Mouse (Mus musculus) embryonic facial prominence, embryonic 14.5 days (tissue): ENCODE results near the gene Rab4b. TPM values are rescaled to one million over a fixed set of nuclear protein-coding genes. Genes with fewer than 3 reads are reported as not detected.

Source experiments
- ATAC-seq: fragments of 200-750 bp; cut with Nextera tagmentation; 2 replicates; pipeline ENCODE4 v1.8.0; 2017; ENCODE audit warnings: low read depth, moderate number of reproducible peaks, moderate TSS enrichment
- DNase-seq: peaks from one replicate; pipeline ENCODE4 v3.0.0-alpha.2; 2015; ENCODE audit warnings: low spot score
- H3K27ac ChIP-seq: fragments of 300-500 bp; sonication (generic); replicated peaks from 2 replicates; pipeline ENCODE4 v1.5.1; 2014; ENCODE audit warnings: low read depth, mild to moderate bottlenecking, low read length, moderate library complexity
- H3K27me3 ChIP-seq: fragments of 300-500 bp; sonication (generic); replicated peaks from 2 replicates; pipeline ENCODE4 v1.6.1; 2014; ENCODE audit warnings: low read length; ENCODE audit not compliant: control insufficient read depth, insufficient read depth
- H3K36me3 ChIP-seq: fragments of 300-500 bp; sonication (generic); 2 replicates; pipeline ENCODE4 v1.6.1; 2014; ENCODE audit warnings: low read length, mixed read lengths; ENCODE audit not compliant: control insufficient read depth, insufficient read depth
- H3K4me1 ChIP-seq: fragments of 300-500 bp; sonication (generic); 2 replicates; pipeline ENCODE4 v1.6.1; 2014; ENCODE audit warnings: antibody characterized with exemption, low read length; ENCODE audit not compliant: control insufficient read depth, insufficient read depth
- H3K4me2 ChIP-seq: fragments of 300-500 bp; sonication (generic); 2 replicates; pipeline ENCODE4 v1.6.1; 2014; ENCODE audit warnings: low read depth, mild to moderate bottlenecking, low read length, moderate library complexity, mixed read lengths
- H3K4me3 ChIP-seq: fragments of 300-500 bp; sonication (generic); 2 replicates; pipeline ENCODE4 v1.5.1; 2014; ENCODE audit warnings: low read depth, mild to moderate bottlenecking, low read length
- H3K9ac ChIP-seq: fragments of 300-500 bp; sonication (generic); 2 replicates; pipeline ENCODE4 v1.6.1; 2014; ENCODE audit warnings: low read depth, mild to moderate bottlenecking, low read length, moderate library complexity, mixed read lengths
- H3K9me3 ChIP-seq: fragments of 300-500 bp; sonication (generic); 2 replicates; pipeline ENCODE4 v1.6.1; 2016; ENCODE audit warnings: low read length; ENCODE audit not compliant: control insufficient read depth
- WGBS: fragments of 180-500 bp; shearing (Covaris S2); extraction: QIAGEN DNeasy Blood & Tissue Kit; methylation state at CpG from one replicate; pipeline ENCODE4 v1.1.7; 2014; 5-methylcytosine and 5-hydroxymethylcytosine counted together
- polyA plus RNA-seq: library from polyadenylated mRNA; unstranded; fragments of >200 nt; fragmentation: Nextera tagmentation; extraction: Ambion mirVana; gene quantifications from 2 replicates; pipeline ENCODE4 v1.2.1, GENCODE M21; 2014

Rab4b gene
- polyA plus RNA-seq, 1 experiment from 2014 or later = 58.2 TPM

DNA sequence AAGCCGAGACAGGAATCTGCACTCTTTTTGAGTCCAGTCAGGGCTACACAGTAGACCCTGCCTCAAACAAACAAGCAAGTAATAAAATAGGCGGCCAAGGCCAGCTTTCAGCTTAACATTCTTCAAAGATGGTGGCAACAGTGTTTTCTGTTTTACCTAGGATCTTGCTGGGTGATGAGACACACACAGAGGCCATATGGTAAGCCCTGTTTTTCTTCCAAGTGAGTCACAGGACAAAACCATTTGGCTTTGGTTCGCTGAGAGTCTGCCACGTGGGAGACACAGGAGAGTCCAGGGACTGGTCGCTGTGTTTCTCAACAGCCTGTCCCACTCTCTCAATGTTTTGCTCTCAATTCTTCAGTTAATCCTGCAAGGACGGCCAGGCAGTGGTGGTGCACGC lies 39.9 kb upstream of the Rab4b start:
- peaks cover 78% of the 10 kb centered on the region for H3K36me3 ChIP-seq
- H3K9me3 ChIP-seq = no peaks in the 10 kb centered on the region
- H3K27me3 ChIP-seq = no peaks in the 10 kb centered on the region
- no peak overlapping the region for H3K9ac ChIP-seq
- H3K4me3 ChIP-seq = no peak overlapping the region
- H3K27ac ChIP-seq = no peak overlapping the region
- WGBS = 79% methylated on average over 7 of the region's 7 CpGs
- ATAC-seq = no peak
- no peak overlapping the region for H3K4me2 ChIP-seq
- no peak for DNase-seq
- H3K4me1 ChIP-seq = no peaks in the 10 kb centered on the region

- Histone ChIP-seq H3K4me3 (no peak overlapping the region), H3K36me3 (peaks cover 89% of the 10 kb centered on the region), H3K4me1 (no peaks in the 10 kb centered on the region), H3K27ac (no peak overlapping the region), H3K9me3 (no peaks in the 10 kb centered on the region), H3K9ac (no peak overlapping the region), H3K4me2 (no peak overlapping the region), H3K27me3 (no peaks in the 10 kb centered on the region)
- DNase-seq = no peak
- 82% methylated on average over 2 of the region's 2 CpGs for whole genome bisulfite sequencing
- ATAC-seq = no peak
Observed at GRCm38 (mm10) chr7:27212626-27213025, 33.9 kb upstream of the Rab4b start.

- ATAC-seq (no peak), DNase-seq (no peak)
- Histone ChIP-seq H3K9ac (no peak overlapping the region), H3K9me3 (no peaks in the 10 kb centered on the region), H3K27me3 (no peaks in the 10 kb centered on the region), H3K4me3 (no peak overlapping the region), H3K27ac (no peak overlapping the region), H3K36me3 (peaks cover 66% of the 10 kb centered on the region), H3K4me1 (no peaks in the 10 kb centered on the region), H3K4me2 (no peak overlapping the region)
- WGBS = 96% methylated on average over 8 of the region's 8 CpGs
Observed at GRCm38 (mm10) chr7:27203730-27204449, 25.2 kb upstream of the Rab4b start.

DNA sequence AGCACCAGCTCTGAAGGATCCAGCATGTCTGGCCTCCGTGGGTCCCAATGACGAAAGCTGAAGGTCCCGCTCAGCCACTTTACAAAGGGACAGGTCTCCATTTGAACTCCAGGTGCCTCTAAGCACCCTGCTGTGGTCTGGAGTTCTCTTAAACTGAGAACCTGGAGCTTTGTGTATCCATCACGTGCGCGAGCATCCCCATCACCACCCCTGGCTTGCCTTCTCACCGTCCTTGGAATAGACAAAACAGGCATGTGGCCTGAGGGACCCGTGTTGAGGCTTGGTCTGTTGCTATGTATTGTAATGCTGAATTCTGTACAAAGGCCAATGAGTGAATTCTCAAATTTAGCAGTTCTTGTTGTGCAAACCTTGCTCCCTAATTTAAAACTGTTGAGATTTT lies 20.1 kb upstream of the Rab4b start:
- Histone ChIP-seq H3K27ac (no peak overlapping the region), H3K9me3 (no peaks in the 10 kb centered on the region), H3K4me2 (no peak overlapping the region), H3K4me3 (no peak overlapping the region), H3K27me3 (no peaks in the 10 kb centered on the region), H3K9ac (no peak overlapping the region), H3K36me3 (peaks cover 35% of the 10 kb centered on the region), H3K4me1 (peaks cover 11% of the 10 kb centered on the region)
- ATAC-seq = no peak
- WGBS = 91% methylated on average over 8 of the region's 8 CpGs
- DNase-seq = no peak

- Histone ChIP-seq H3K36me3 (peaks cover 35% of the 10 kb centered on the region), H3K4me3 (no peak overlapping the region), H3K9ac (no peak overlapping the region), H3K27ac (no peak overlapping the region), H3K4me2 (no peak overlapping the region), H3K27me3 (no peaks in the 10 kb centered on the region), H3K4me1 (peaks cover 11% of the 10 kb centered on the region), H3K9me3 (no peaks in the 10 kb centered on the region)
- ATAC-seq (no peak), DNase-seq (no peak)
Observed at GRCm38 (mm10) chr7:27198355-27198754, 19.7 kb upstream of the Rab4b start.

DNA sequence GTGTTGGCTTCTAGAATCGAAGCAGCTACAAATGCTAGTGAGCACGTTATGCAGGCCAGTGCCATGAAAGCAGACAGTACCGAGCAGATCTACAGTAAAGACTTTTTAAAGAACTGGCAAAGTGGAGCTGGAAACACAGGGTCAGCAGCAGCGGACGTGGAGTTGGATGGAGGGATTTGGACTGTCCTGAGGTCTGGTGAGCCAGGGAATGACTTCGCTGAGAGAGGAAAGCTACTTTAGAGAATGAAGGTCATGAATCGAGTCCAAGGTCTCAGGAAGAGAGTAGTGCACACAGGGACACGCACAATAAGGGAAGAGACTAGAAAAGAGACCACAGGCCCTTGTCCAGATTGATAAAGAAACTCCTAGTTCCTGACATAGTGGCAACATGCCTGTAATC lies 18.9 kb upstream of the Rab4b start:
- H3K36me3 ChIP-seq = peaks cover 35% of the 10 kb centered on the region
- H3K9me3 ChIP-seq = no peaks in the 10 kb centered on the region
- H3K27me3 ChIP-seq = no peaks in the 10 kb centered on the region
- H3K4me3 ChIP-seq = no peak overlapping the region
- WGBS = 90% methylated on average over 8 of the region's 8 CpGs
- no peak for ATAC-seq
- no peak overlapping the region for H3K4me2 ChIP-seq
- H3K4me1 ChIP-seq = peaks cover 11% of the 10 kb centered on the region
- no peak overlapping the region for H3K27ac ChIP-seq
- no peak overlapping the region for H3K9ac ChIP-seq
- no peak for DNase-seq

- Histone ChIP-seq H3K4me2 (no peak overlapping the region), H3K9me3 (no peaks in the 10 kb centered on the region), H3K27ac (no peak overlapping the region), H3K9ac (no peak overlapping the region), H3K36me3 (peaks cover 35% of the 10 kb centered on the region), H3K4me3 (no peak overlapping the region), H3K4me1 (peaks cover 11% of the 10 kb centered on the region), H3K27me3 (no peaks in the 10 kb centered on the region)
- 86% methylated on average over 3 of the region's 3 CpGs for WGBS
- ATAC-seq (no peak), DNase-seq (no peak)
Observed at GRCm38 (mm10) chr7:27197136-27197535, 18.4 kb upstream of the Rab4b start.

- ATAC-seq = peak; percentile 98
- WGBS = under 1% methylated on average over 62 of the region's 64 CpGs
- peak within 1 kb of the TSS; percentile 94 for H3K9ac ChIP-seq
- no peaks in the 10 kb centered on the region for H3K27me3 ChIP-seq
- peaks cover 11% of the 10 kb centered on the region for H3K4me1 ChIP-seq
- H3K4me3 ChIP-seq = peak within 1 kb of the TSS; percentile 73
- no peaks in the 10 kb centered on the region for H3K9me3 ChIP-seq
- H3K27ac ChIP-seq = peak within 1 kb of the TSS; percentile 99
- H3K36me3 ChIP-seq = peaks cover 39% of the 10 kb centered on the region
- peak; percentile 100 for DNase-seq
- H3K4me2 ChIP-seq = peak within 1 kb of the TSS; percentile 89
Observed at GRCm38 (mm10) chr7:27195681-27196611, 17.2 kb upstream of the Rab4b start, which contains the start of the genes BC024978 and Snrpa. TSS of gene BC024978 (plus strand) at chr7:27195781. TSS of gene Snrpa (minus strand) at chr7:27196271.
